Mouse (Mus musculus) liver, postnatal 0 days (tissue): Measurements from ENCODE around the gene Mkln1. TPM values are rescaled to one million over a fixed set of nuclear protein-coding genes. Genes with fewer than 3 reads are reported as not detected.

Source experiments
- ATAC-seq: fragments of 200-750 bp; cut with Nextera tagmentation; 2 replicates; pipeline ENCODE4 v1.8.0; 2017; ENCODE audit warnings: mild to moderate bottlenecking, moderate library complexity
- DNase-seq: peaks from one replicate; pipeline ENCODE4 v3.0.0-alpha.2; 2016
- H3K27ac ChIP-seq: fragments of 300-500 bp; sonication (generic); 2 replicates; pipeline ENCODE4 v1.5.1; 2014; ENCODE audit warnings: antibody characterized with exemption, moderate library complexity, mild to moderate bottlenecking, low read depth
- H3K27me3 ChIP-seq: fragments of 300-500 bp; sonication (generic); 2 replicates; pipeline ENCODE4 v1.6.1; 2014; ENCODE audit warnings: low read length, control low read depth, mixed read lengths; ENCODE audit not compliant: insufficient read depth
- H3K36me3 ChIP-seq: fragments of 300-500 bp; sonication (generic); replicated peaks from 2 replicates; pipeline ENCODE4 v1.6.1; 2014; ENCODE audit warnings: mild to moderate bottlenecking, control low read depth, low read length, moderate library complexity, mixed read lengths; ENCODE audit not compliant: insufficient read depth
- H3K4me1 ChIP-seq: fragments of 300-500 bp; sonication (generic); 2 replicates; pipeline ENCODE4 v1.6.1; 2014; ENCODE audit warnings: antibody characterized with exemption, mild to moderate bottlenecking, control low read depth; ENCODE audit not compliant: insufficient read depth
- H3K4me2 ChIP-seq: fragments of 300-500 bp; sonication (generic); 2 replicates; pipeline ENCODE4 v1.6.1; 2014; ENCODE audit warnings: low read depth, mild to moderate bottlenecking, low read length, moderate library complexity, mixed read lengths
- H3K4me3 ChIP-seq: fragments of 300-500 bp; sonication (generic); 2 replicates; pipeline ENCODE4 v1.5.1; 2014; ENCODE audit warnings: low read depth, low read length
- H3K9ac ChIP-seq: fragments of 300-500 bp; sonication (generic); replicated peaks from 2 replicates; pipeline ENCODE4 v1.6.1; 2014; ENCODE audit warnings: mild to moderate bottlenecking, moderate library complexity
- H3K9me3 ChIP-seq: fragments of 300-500 bp; sonication (generic); 2 replicates; pipeline ENCODE4 v1.6.1; 2016; ENCODE audit warnings: mild to moderate bottlenecking, control low read depth, low read length, mixed read lengths
- CTCF ChIP-seq: sonication (generic); IDR thresholded peaks from 2 replicates; pipeline ENCODE4 v1.5.1; 2016; ENCODE audit warnings: antibody characterized with exemption, low read depth
- EP300 ChIP-seq: IDR thresholded peaks from 2 replicates; pipeline ENCODE4 v1.6.1; 2016; ENCODE audit warnings: antibody characterized with exemption, low read depth, mild to moderate bottlenecking
- WGBS: fragments of 180-500 bp; shearing (Covaris S2); extraction: QIAGEN DNeasy Blood & Tissue Kit; methylation state at CpG from one replicate; pipeline ENCODE4 v1.1.7; 2014; ENCODE audit not compliant: insufficient replicate concordance; 5-methylcytosine and 5-hydroxymethylcytosine counted together
- polyA plus RNA-seq: library from polyadenylated mRNA; unstranded; fragments of >200 nt; fragmentation: Nextera tagmentation; extraction: Ambion mirVana; gene quantifications from 2 replicates; pipeline ENCODE4 v1.2.1, GENCODE M21; 2015

Mkln1 gene
- polyA plus RNA-seq, 1 experiment from 2014 or later: 103 TPM

DNA sequence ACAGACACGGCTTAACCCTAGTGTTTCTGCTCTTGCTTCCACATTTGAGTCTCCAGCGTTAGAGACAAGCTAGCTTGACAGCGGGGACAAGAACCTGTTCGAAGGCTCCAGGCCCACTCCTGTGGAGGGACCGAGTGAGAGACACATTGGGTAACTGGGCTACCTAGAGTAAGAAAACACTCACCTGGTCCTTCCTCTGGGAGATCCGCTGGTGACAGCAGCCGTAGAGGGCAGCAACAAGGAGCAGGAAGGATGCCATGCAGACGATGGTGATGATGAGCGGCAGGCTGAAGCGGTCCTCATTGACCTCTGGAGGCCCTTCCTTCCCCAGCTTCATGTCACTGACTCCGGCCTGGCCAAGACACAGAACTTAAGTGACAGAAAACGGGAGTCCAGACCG is 125.6 kb downstream of the Mkln1 start:
- TF ChIP-seq EP300 (no peak), CTCF (no peak)
- Histone ChIP-seq H3K4me1 (peaks cover 4% of the 10 kb centered on the region), H3K36me3 (no peaks in the 10 kb centered on the region; the same call in 1 of the 2 replicates), H3K9me3 (no peaks in the 10 kb centered on the region), H3K27me3 (no peaks in the 10 kb centered on the region), H3K4me3 (no peak overlapping the region), H3K9ac (no peak overlapping the region), H3K4me2 (no peak overlapping the region), H3K27ac (no peak overlapping the region)
- WGBS: 83% methylated on average over 13 of the region's 13 CpGs
- DNase-seq: no peak
- ATAC-seq: no peak

DNA sequence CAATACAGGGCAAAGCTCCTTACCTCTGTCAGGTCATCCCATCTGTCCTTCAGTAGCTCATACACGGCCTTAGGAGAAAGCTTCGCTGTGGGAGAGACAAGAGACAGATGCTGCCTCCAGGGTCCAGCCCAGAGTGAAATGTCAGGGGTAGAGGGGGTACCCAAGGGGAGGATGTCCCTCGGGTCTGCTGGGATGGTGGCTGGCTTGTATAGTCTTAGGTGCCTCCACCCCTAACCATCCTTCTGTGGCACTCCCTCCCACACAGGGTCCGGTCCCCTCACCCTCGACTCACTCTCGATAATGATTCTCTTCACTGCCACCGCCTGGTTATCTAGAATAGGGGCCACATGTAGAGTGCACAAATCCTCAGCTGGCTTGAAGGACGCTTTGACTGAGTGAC is 126.1 kb downstream of the Mkln1 start:
- Histone ChIP-seq H3K36me3 (no peaks in the 10 kb centered on the region; the same call in 1 of the 2 replicates), H3K4me2 (no peak overlapping the region), H3K27ac (no peak overlapping the region), H3K9ac (no peak overlapping the region), H3K9me3 (no peaks in the 10 kb centered on the region), H3K4me3 (no peak overlapping the region), H3K4me1 (0 out of 2 replicates have a peak, but pooled peaks cover 2% of the 10 kb centered on the region), H3K27me3 (no peaks in the 10 kb centered on the region)
- ATAC-seq (no peak), DNase-seq (no peak)
- no peak for TF ChIP-seq EP300
- no peak for TF ChIP-seq CTCF
- 86% methylated on average over 8 of the region's 8 CpGs for WGBS

DNA sequence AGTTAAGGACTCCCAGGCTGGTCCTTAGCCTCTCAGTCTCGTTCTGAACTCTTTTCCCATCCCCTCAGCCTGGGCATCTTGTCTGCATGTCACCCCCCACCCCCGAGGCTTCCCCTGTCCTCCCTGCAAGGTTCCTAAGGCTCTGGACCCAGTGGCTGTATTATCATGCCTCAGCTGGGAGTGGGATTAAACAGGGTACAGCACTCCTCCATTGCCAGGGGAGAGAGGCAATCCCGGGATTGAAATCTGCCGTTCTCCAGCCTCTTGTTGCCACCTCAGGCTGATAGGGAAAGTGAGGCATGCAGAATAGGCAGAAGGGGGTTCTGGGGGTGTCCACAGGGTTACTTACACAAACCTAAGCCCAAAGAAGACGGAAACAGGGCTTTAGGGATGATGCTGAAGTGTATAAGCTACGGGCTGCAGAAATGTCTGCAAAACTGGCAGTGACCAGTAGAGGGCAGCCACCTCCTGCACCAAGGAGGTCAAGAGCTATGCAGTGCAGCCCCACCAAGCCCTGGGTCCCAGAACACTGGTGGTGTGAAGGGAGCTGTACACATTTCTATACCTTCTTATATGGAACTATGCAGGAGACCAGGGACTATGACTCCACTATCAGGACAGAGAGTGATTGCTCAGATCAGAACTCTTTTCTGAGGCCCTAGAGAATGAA is 126.8 kb downstream of the Mkln1 start:
- Histone ChIP-seq H3K4me3 (no peak overlapping the region), H3K9me3 (no peaks in the 10 kb centered on the region), H3K4me1 (0 out of 2 replicates have a peak, but pooled peaks cover 2% of the 10 kb centered on the region), H3K4me2 (no peak overlapping the region), H3K27me3 (no peaks in the 10 kb centered on the region), H3K36me3 (no peaks in the 10 kb centered on the region; the same call in 1 of the 2 replicates), H3K27ac (no peak overlapping the region), H3K9ac (no peak overlapping the region)
- TF ChIP-seq CTCF (peak; percentile 91), EP300 (no peak)
- peak; percentile 81 for DNase-seq
- WGBS: 65% methylated on average over 6 of the region's 6 CpGs
- peak; percentile 62 for ATAC-seq

DNA sequence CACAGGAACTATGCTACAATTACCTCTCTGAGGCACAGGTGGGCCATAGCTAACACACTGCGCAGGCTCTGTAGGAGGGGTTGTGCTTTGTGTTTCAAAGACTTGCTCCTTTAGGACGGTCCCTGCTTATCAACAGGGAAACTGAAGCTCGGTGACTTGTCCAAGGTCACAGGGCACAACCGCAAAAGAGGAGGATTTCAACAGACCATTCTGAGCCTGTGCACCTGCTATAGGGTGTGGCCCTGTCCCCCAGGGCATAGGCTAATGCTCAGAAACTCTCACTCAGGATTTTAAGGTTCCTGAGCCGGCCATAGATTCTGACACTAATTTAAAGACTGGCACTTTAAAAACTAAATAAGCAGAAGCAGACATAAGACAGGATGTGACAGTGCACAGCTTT is 128.4 kb downstream of the Mkln1 start:
- Histone ChIP-seq H3K4me1 (no peaks in the 10 kb centered on the region), H3K36me3 (no peaks in the 10 kb centered on the region; the same call in 1 of the 2 replicates)
- TF ChIP-seq CTCF (no peak), EP300 (no peak)

DNA sequence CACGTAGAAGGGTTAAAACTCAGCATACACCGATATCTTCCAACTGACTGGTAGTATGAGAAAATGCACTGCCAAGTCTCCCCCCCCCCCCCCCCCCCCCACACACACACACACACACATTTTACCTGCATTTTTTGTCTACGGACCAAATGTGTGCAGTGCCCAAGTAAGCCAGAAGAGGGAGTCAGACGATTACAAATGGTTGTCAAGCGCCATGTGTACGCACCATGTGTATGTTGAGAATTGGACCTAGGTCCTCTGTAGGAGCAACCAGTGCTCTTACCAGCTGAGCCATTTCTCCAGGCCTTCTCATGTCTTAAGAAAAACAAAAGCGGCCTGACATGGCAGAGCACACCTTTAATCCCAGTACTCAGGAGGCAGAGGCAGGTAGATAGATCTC is 129.4 kb downstream of the Mkln1 start:
- WGBS: 56% methylated on average over 7 of the region's 7 CpGs
- TF ChIP-seq EP300 (no peak), CTCF (peak; percentile 80)
- peak; percentile 71 for DNase-seq
- Histone ChIP-seq H3K4me1 (no peaks in the 10 kb centered on the region), H3K9ac (no peak overlapping the region), H3K27me3 (no peaks in the 10 kb centered on the region), H3K27ac (no peak overlapping the region), H3K4me2 (no peak overlapping the region), H3K36me3 (no peaks in the 10 kb centered on the region; the same call in 1 of the 2 replicates), H3K4me3 (no peak overlapping the region), H3K9me3 (no peaks in the 10 kb centered on the region)
- peak; percentile 62 for ATAC-seq

More for the DNA sequence above, 128.4 kb downstream of the Mkln1 start:
- WGBS: 54% methylated on average over 5 of the region's 5 CpGs
- Histone ChIP-seq H3K4me2 (no peak overlapping the region), H3K4me3 (no peak overlapping the region), H3K27ac (no peak overlapping the region), H3K9me3 (no peaks in the 10 kb centered on the region), H3K27me3 (no peaks in the 10 kb centered on the region), H3K9ac (no peak overlapping the region)
- ATAC-seq: no peak
- DNase-seq: no peak

DNA sequence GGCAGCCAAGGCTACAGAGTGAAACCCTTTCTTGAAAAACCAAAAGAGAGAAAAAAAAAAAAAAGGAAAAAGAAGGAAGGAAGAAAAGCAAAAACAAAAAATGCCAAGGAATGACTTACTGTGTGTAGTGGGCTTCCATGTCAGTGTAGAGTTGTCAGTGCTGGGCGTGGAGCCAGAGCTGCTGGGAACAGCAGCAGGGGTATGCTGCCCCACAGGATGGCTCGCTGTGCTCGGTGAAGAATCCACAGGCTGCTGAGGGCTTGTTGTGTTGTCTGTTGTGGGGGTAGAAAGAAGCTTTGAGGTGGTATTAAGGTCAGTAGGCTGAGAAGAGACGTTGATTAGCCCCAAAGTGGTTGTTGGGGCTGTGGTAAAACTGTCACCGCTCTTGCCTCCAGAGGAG is 129.8 kb downstream of the Mkln1 start:
- no peaks in the 10 kb centered on the region for H3K9me3 ChIP-seq
- H3K4me2 ChIP-seq: no peak overlapping the region
- no peaks in the 10 kb centered on the region for H3K36me3 ChIP-seq
- no peaks in the 10 kb centered on the region for H3K4me1 ChIP-seq
- DNase-seq (no peak), ATAC-seq (no peak)
- 86% methylated on average over 5 of the region's 5 CpGs for WGBS
- TF ChIP-seq CTCF (no peak), EP300 (no peak)
- H3K27ac ChIP-seq: no peak overlapping the region
- H3K4me3 ChIP-seq: no peak overlapping the region
- no peak overlapping the region for H3K9ac ChIP-seq
- H3K27me3 ChIP-seq: no peaks in the 10 kb centered on the region
